In genomic region chr11:120800061-120800904, GRCm38 (mm10) we compare ENCODE assay signal across 8 mouse cellular contexts. TPM values are rescaled to one million over a fixed set of nuclear protein-coding genes. Genes with fewer than 3 reads are reported as not detected.
DNase-seq lines count a peak whose midpoint lies in the region; ATAC-seq lines count a peak whose summit lies in the region.

No protein-coding gene starts in this region.

- H3K36me3 ChIP-seq in hindbrain, embryonic 11.5 days (ENCODE audit: control insufficient read depth, insufficient read depth, low read length), result peaks cover 2% of the 10 kb centered on the region; the same call in 1 of the 2 replicates

- H3K4me3 ChIP-seq in hindbrain, embryonic 11.5 days (ENCODE audit: low read depth, low read length), result no peak overlapping the region

- peaks cover 8% of the 10 kb centered on the region for H3K4me1 ChIP-seq in hindbrain, embryonic 11.5 days (replicated peaks; ENCODE audit: control insufficient read depth, insufficient read depth, low read length)

- ATAC-seq in hindbrain, embryonic 11.5 days (ENCODE audit: low FRiP score), result peak; percentile 67; the same call in 1 of the 2 replicates

- no peak overlapping the region for H3K27ac ChIP-seq in hindbrain, embryonic 11.5 days (ENCODE audit: low read depth, low read length)

- no peaks in the 10 kb centered on the region for H3K9me3 ChIP-seq in hindbrain, embryonic 11.5 days (ENCODE audit: control insufficient read depth, low read length)

- H3K4me2 ChIP-seq in hindbrain, embryonic 11.5 days (replicated peaks; ENCODE audit: low read depth, low read length), result no peak overlapping the region

- DNase-seq in NIH3T3 (ENCODE audit: low read depth), result peak; percentile 96
- DNase-seq in cerebellum, postnatal 10 days, result peak; percentile 95 to 97
- DNase-seq in frontal cortex, postnatal 10 days (ENCODE audit: low spot score in 2 of 2), result peak; percentile 65 to 79
- DNase-seq in hindbrain, embryonic 11.5 days (ENCODE audit: low spot score), result peak; percentile 95
- DNase-seq in layer of hippocampus, postnatal 10 days (ENCODE audit: low spot score in 2 of 2), result peak; percentile 91 to 92
- peak; percentile 94 for DNase-seq in lung, postnatal 14 days
- DNase-seq in ovary, postnatal 36 days (ENCODE audit: low spot score), result peak; percentile 87
- peak; percentile 85 for DNase-seq in thymus, postnatal 14 days

- H3K9ac ChIP-seq in hindbrain, embryonic 11.5 days (ENCODE audit: low read depth, low read length), result no peak overlapping the region

- WGBS in hindbrain, embryonic 11.5 days, result 17% methylated on average over 10 of the region's 10 CpGs

- no peaks in the 10 kb centered on the region for H3K27me3 ChIP-seq in hindbrain, embryonic 11.5 days (ENCODE audit: control insufficient read depth, insufficient read depth, low read length)

RNA-seq across cellular contexts. Expression of gene Dus1l, which starts 4.1 kb away (rescaled TPM):
- 70.9 and 71.3 TPM in 2 replicates for polyA plus RNA-seq in hindbrain, embryonic 11.5 days (2014; fragmentation: Nextera tagmentation; extraction: Ambion mirVana)
- total RNA-seq in layer of hippocampus, postnatal 10 days (2021), result 10 to 100 TPM; 42.3 to 44.5 TPM

RNA-seq across cellular contexts. Expression of gene Gps1, which starts 16.2 kb away (rescaled TPM):
- 264 and 272 TPM in 2 replicates for polyA plus RNA-seq in hindbrain, embryonic 11.5 days (2014; fragmentation: Nextera tagmentation; extraction: Ambion mirVana)
- 100 to 1,000 TPM; 136 to 144 TPM for total RNA-seq in layer of hippocampus, postnatal 10 days (2021)

RNA-seq across cellular contexts. Expression of gene Rfng, which starts 16.3 kb away (rescaled TPM):
- polyA plus RNA-seq in hindbrain, embryonic 11.5 days (2014; fragmentation: Nextera tagmentation; extraction: Ambion mirVana), result 28.8 and 29.4 TPM in 2 replicates
- total RNA-seq in layer of hippocampus, postnatal 10 days (2021), result 10 to 100 TPM; 89.5 to 91.8 TPM

RNA-seq across cellular contexts. Expression of gene Fasn, which starts 24.1 kb away (rescaled TPM):
- 76.0 and 94.1 TPM in 2 replicates for polyA plus RNA-seq in hindbrain, embryonic 11.5 days (2014; fragmentation: Nextera tagmentation; extraction: Ambion mirVana)
- 100 to 1,000 TPM; 286 to 320 TPM for total RNA-seq in layer of hippocampus, postnatal 10 days (2021)

RNA-seq across cellular contexts. Expression of gene Hmga1b, which starts 37.7 kb away (rescaled TPM):
- 5.6 and 7.0 TPM in 2 replicates for polyA plus RNA-seq in hindbrain, embryonic 11.5 days (2014; fragmentation: Nextera tagmentation; extraction: Ambion mirVana)
- total RNA-seq in layer of hippocampus, postnatal 10 days (2021), result 10 to 100 TPM; 18.7 to 22.2 TPM
